Mouse (Mus musculus) hindbrain, embryonic 13.5 days (tissue): ENCODE results near the gene Drc3. TPM values are rescaled to one million over a fixed set of nuclear protein-coding genes. Genes with fewer than 3 reads are reported as not detected.

ENCODE experiments used
- ATAC-seq: fragments of 200-750 bp; cut with Nextera tagmentation; 2 replicates; pipeline ENCODE4 v1.8.0; 2017; ENCODE audit warnings: moderate TSS enrichment; ENCODE audit not compliant: low FRiP score
- H3K27ac ChIP-seq: fragments of 300-500 bp; sonication (generic); 2 replicates; pipeline ENCODE4 v1.5.1; 2015; ENCODE audit warnings: inconsistent platforms, mild to moderate bottlenecking, moderate library complexity
- H3K27me3 ChIP-seq: fragments of 300-500 bp; sonication (generic); 2 replicates; pipeline ENCODE4 v1.6.1; 2015; ENCODE audit warnings: mild to moderate bottlenecking, inconsistent platforms
- H3K36me3 ChIP-seq: fragments of 300-500 bp; sonication (generic); 2 replicates; pipeline ENCODE4 v1.6.1; 2015; ENCODE audit warnings: mild to moderate bottlenecking, inconsistent platforms
- H3K4me1 ChIP-seq: fragments of 300-500 bp; sonication (generic); replicated peaks from 2 replicates; pipeline ENCODE4 v1.6.1; 2015; ENCODE audit warnings: inconsistent platforms
- H3K4me2 ChIP-seq: fragments of 300-500 bp; sonication (generic); 2 replicates; pipeline ENCODE4 v1.6.1; 2015; ENCODE audit warnings: inconsistent platforms, mild to moderate bottlenecking, moderate library complexity
- H3K4me3 ChIP-seq: fragments of 300-500 bp; sonication (generic); 2 replicates; pipeline ENCODE4 v1.5.1; 2015; ENCODE audit warnings: mild to moderate bottlenecking, inconsistent platforms
- H3K9ac ChIP-seq: fragments of 300-500 bp; sonication (generic); 2 replicates; pipeline ENCODE4 v1.6.1; 2015; ENCODE audit warnings: mild to moderate bottlenecking, inconsistent platforms
- H3K9me3 ChIP-seq: fragments of 300-500 bp; sonication (generic); 2 replicates; pipeline ENCODE4 v1.6.1; 2016; ENCODE audit warnings: inconsistent platforms
- WGBS: fragments of 180-500 bp; shearing (Covaris S2); methylation state at CpG from one replicate; pipeline ENCODE4 v1.1.7; 2015; 5-methylcytosine and 5-hydroxymethylcytosine counted together
- polyA plus RNA-seq: library from polyadenylated mRNA; unstranded; fragments of >200 nt; fragmentation: Nextera tagmentation; extraction: Ambion mirVana; gene quantifications from 2 replicates; pipeline ENCODE4 v1.2.1, GENCODE M21; 2015

The Drc3 gene
- polyA plus RNA-seq, 1 experiment from 2014 or later = 7.9 TPM

- no peaks in the 10 kb centered on the region for H3K27me3 ChIP-seq
- H3K4me3 ChIP-seq = no peak overlapping the region
- H3K36me3 ChIP-seq = peaks cover 15% of the 10 kb centered on the region
- ATAC-seq = no peak
- peaks cover 23% of the 10 kb centered on the region for H3K4me1 ChIP-seq
- no peak overlapping the region for H3K4me2 ChIP-seq
- H3K9me3 ChIP-seq = no peaks in the 10 kb centered on the region
- H3K9ac ChIP-seq = no peak overlapping the region
- no peak overlapping the region for H3K27ac ChIP-seq
- WGBS = 86% methylated on average over 2 of the region's 2 CpGs
Observed at GRCm38 (mm10) chr11:60412921-60413320, 59.8 kb downstream of the Drc3 start.

- Histone ChIP-seq H3K4me1 (peaks cover 38% of the 10 kb centered on the region), H3K9ac (peak overlapping the region; percentile 86), H3K27ac (peak overlapping the region; percentile 84), H3K9me3 (no peaks in the 10 kb centered on the region), H3K27me3 (no peaks in the 10 kb centered on the region), H3K36me3 (no peaks in the 10 kb centered on the region), H3K4me3 (peak overlapping the region; percentile 79), H3K4me2 (peak overlapping the region; percentile 81)
- WGBS = 1% methylated on average over 21 of the region's 21 CpGs
- ATAC-seq = no peak; the same call in 1 of the 2 replicates
Observed at GRCm38 (mm10) chr11:60416590-60416962, 63.4 kb downstream of the Drc3 start.

- H3K36me3 ChIP-seq = no peaks in the 10 kb centered on the region
- no peaks in the 10 kb centered on the region for H3K27me3 ChIP-seq
- H3K4me2 ChIP-seq = peak within 1 kb of the TSS; percentile 81
- peaks cover 38% of the 10 kb centered on the region for H3K4me1 ChIP-seq
- H3K27ac ChIP-seq = peak within 1 kb of the TSS; percentile 92
- peak within 1 kb of the TSS; percentile 88 for H3K9ac ChIP-seq
- peak; percentile 98 for ATAC-seq
- peak within 1 kb of the TSS; percentile 79 for H3K4me3 ChIP-seq
- under 1% methylated on average over 66 of the region's 81 CpGs for WGBS
- no peaks in the 10 kb centered on the region for H3K9me3 ChIP-seq
Observed at GRCm38 (mm10) chr11:60416963-60417716, 64.0 kb downstream of the Drc3 start, which contains the start of gene Gid4. TSS of gene Gid4 (plus strand) at chr11:60417145.

GRCm38 (mm10) chr11:60417717-60418472, 64.8 kb downstream of the Drc3 start, which contains the start of gene Atpaf2:
TSS of gene Atpaf2 (minus strand) at chr11:60418457.
- Histone ChIP-seq H3K4me3 (peak within 1 kb of the TSS; percentile 79), H3K27ac (peak within 1 kb of the TSS; percentile 92), H3K4me2 (peak within 1 kb of the TSS; percentile 80), H3K9ac (peak within 1 kb of the TSS; percentile 88), H3K4me1 (peaks cover 38% of the 10 kb centered on the region), H3K36me3 (no peaks in the 10 kb centered on the region), H3K27me3 (no peaks in the 10 kb centered on the region), H3K9me3 (no peaks in the 10 kb centered on the region)
- peak; percentile 59 for ATAC-seq
- under 1% methylated on average over 38 of the region's 39 CpGs for WGBS

- H3K9ac ChIP-seq = peak overlapping the region; percentile 88
- 27% methylated on average over 6 of the region's 6 CpGs for WGBS
- no peaks in the 10 kb centered on the region for H3K27me3 ChIP-seq
- peaks cover 38% of the 10 kb centered on the region for H3K4me1 ChIP-seq
- no peak for ATAC-seq
- peak overlapping the region; percentile 79 for H3K4me3 ChIP-seq
- peak overlapping the region; percentile 80 for H3K4me2 ChIP-seq
- no peaks in the 10 kb centered on the region for H3K36me3 ChIP-seq
- H3K27ac ChIP-seq = 0 out of 2 replicates have a peak overlapping the region, but pooled peaks have one; percentile 92
- no peaks in the 10 kb centered on the region for H3K9me3 ChIP-seq
Observed at GRCm38 (mm10) chr11:60418473-60418803, 65.3 kb downstream of the Drc3 start.

- Histone ChIP-seq H3K9ac (no peak overlapping the region), H3K4me1 (peaks cover 16% of the 10 kb centered on the region), H3K27ac (no peak overlapping the region), H3K36me3 (peaks cover 11% of the 10 kb centered on the region), H3K27me3 (no peaks in the 10 kb centered on the region), H3K9me3 (no peaks in the 10 kb centered on the region), H3K4me3 (no peak overlapping the region), H3K4me2 (no peak overlapping the region)
- WGBS = 65% methylated on average over 6 of the region's 6 CpGs
- no peak for ATAC-seq
Observed at GRCm38 (mm10) chr11:60422046-60422668, 69.0 kb downstream of the Drc3 start.

- Histone ChIP-seq H3K27me3 (no peaks in the 10 kb centered on the region), H3K4me3 (no peak overlapping the region), H3K9ac (no peak overlapping the region), H3K4me2 (no peak overlapping the region), H3K36me3 (peaks cover 19% of the 10 kb centered on the region), H3K4me1 (peaks cover 14% of the 10 kb centered on the region), H3K9me3 (no peaks in the 10 kb centered on the region), H3K27ac (no peak overlapping the region)
- ATAC-seq = no peak
- 39% methylated on average over 1 of the region's 1 CpGs for WGBS
Observed at GRCm38 (mm10) chr11:60423006-60423405, 69.9 kb downstream of the Drc3 start.

GRCm38 (mm10) chr11:60426417-60426816, 73.3 kb downstream of the Drc3 start:
- no peak overlapping the region for H3K4me3 ChIP-seq
- no peak overlapping the region for H3K9ac ChIP-seq
- H3K9me3 ChIP-seq = no peaks in the 10 kb centered on the region
- H3K27ac ChIP-seq = no peak overlapping the region
- peaks cover 37% of the 10 kb centered on the region for H3K36me3 ChIP-seq
- no peaks in the 10 kb centered on the region for H3K4me1 ChIP-seq
- H3K27me3 ChIP-seq = no peaks in the 10 kb centered on the region
- 82% methylated on average over 1 of the region's 1 CpGs for WGBS
- no peak overlapping the region for H3K4me2 ChIP-seq
- no peak for ATAC-seq

GRCm38 (mm10) chr11:60427628-60428027, 74.5 kb downstream of the Drc3 start:
- no peak overlapping the region for H3K4me3 ChIP-seq
- H3K4me2 ChIP-seq = no peak overlapping the region
- no peaks in the 10 kb centered on the region for H3K27me3 ChIP-seq
- H3K9me3 ChIP-seq = no peaks in the 10 kb centered on the region
- no peak overlapping the region for H3K27ac ChIP-seq
- H3K9ac ChIP-seq = no peak overlapping the region
- 99% methylated on average over 3 of the region's 3 CpGs for WGBS
- no peaks in the 10 kb centered on the region for H3K4me1 ChIP-seq
- no peak for ATAC-seq
- H3K36me3 ChIP-seq = peaks cover 48% of the 10 kb centered on the region

- no peak overlapping the region for H3K27ac ChIP-seq
- ATAC-seq = no peak
- no peaks in the 10 kb centered on the region for H3K27me3 ChIP-seq
- no peak overlapping the region for H3K4me2 ChIP-seq
- H3K9me3 ChIP-seq = no peaks in the 10 kb centered on the region
- H3K9ac ChIP-seq = no peak overlapping the region
- no peaks in the 10 kb centered on the region for H3K4me1 ChIP-seq
- peaks cover 74% of the 10 kb centered on the region for H3K36me3 ChIP-seq
- H3K4me3 ChIP-seq = no peak overlapping the region
Observed at GRCm38 (mm10) chr11:60433501-60433900, 80.4 kb downstream of the Drc3 start.

- no peak for ATAC-seq
- Histone ChIP-seq H3K9me3 (no peaks in the 10 kb centered on the region), H3K27me3 (no peaks in the 10 kb centered on the region), H3K27ac (no peak overlapping the region), H3K36me3 (peaks cover 72% of the 10 kb centered on the region), H3K4me2 (no peak overlapping the region), H3K4me3 (no peak overlapping the region), H3K4me1 (no peaks in the 10 kb centered on the region), H3K9ac (no peak overlapping the region)
- 96% methylated on average over 1 of the region's 1 CpGs for WGBS
Observed at GRCm38 (mm10) chr11:60435133-60435532, 82.0 kb downstream of the Drc3 start.

GRCm38 (mm10) chr11:60436618-60437017, 83.5 kb downstream of the Drc3 start:
- H3K36me3 ChIP-seq = peaks cover 76% of the 10 kb centered on the region
- ATAC-seq = no peak
- no peak overlapping the region for H3K27ac ChIP-seq
- H3K9ac ChIP-seq = no peak overlapping the region
- H3K4me1 ChIP-seq = no peaks in the 10 kb centered on the region
- no peaks in the 10 kb centered on the region for H3K27me3 ChIP-seq
- no peaks in the 10 kb centered on the region for H3K9me3 ChIP-seq
- no peak overlapping the region for H3K4me3 ChIP-seq
- WGBS = 95% methylated on average over 3 of the region's 3 CpGs
- no peak overlapping the region for H3K4me2 ChIP-seq
